Mouse (Mus musculus): ENCODE data around the gene Vps37c. TPM values are rescaled to one million over a fixed set of nuclear protein-coding genes. Genes with fewer than 3 reads are reported as not detected.

The Vps37c gene
- polyA plus RNA-seq, 1 experiment, result 14.8 TPM

DNA sequence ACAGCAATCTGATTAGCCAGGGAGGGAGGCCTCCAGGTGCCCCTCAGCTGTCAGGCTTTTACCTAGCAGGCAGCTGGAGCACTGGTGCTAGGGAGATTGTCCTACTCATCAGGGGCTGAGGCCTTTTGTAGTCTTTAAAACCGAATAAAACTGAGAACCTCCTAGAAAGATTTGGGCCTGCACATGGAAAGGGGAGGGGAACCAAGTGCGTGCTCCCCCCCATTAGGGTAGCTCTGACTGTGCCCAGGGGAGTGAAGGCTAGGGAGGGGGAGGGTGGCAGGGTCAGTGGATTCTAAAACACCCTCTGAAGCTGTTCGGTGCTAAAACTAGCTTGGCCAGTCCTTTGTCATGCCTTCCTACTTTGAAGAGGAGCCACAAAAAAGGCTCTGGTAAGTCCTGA is 32.0 kb downstream of the Vps37c start:
- Histone ChIP-seq H3K4me3 (ENCODE audit: insufficient read depth, low read length) (no peak overlapping the region), H3K27ac (ENCODE audit: insufficient read depth, low read length) (no peak overlapping the region), H3K4me1 (ENCODE audit: control insufficient read depth, insufficient read depth, low read length) (no peaks in the 10 kb centered on the region)
- TF ChIP-seq POLR2A (IDR thresholded peaks at IDR 0.05; ENCODE audit: low read depth, low read length), result no peak
- no peak for TF ChIP-seq CTCF (IDR thresholded peaks at IDR 0.05; ENCODE audit: borderline replicate concordance, insufficient read depth, low read length)

GRCm38 (mm10) chr19:10721064-10721463 is 32.5 kb downstream of the Vps37c start:
- Histone ChIP-seq H3K27ac (ENCODE audit: insufficient read depth, low read length) (no peak overlapping the region), H3K4me1 (ENCODE audit: control insufficient read depth, insufficient read depth, low read length) (no peaks in the 10 kb centered on the region), H3K4me3 (ENCODE audit: insufficient read depth, low read length) (no peak overlapping the region)
- TF ChIP-seq POLR2A (IDR thresholded peaks at IDR 0.05; ENCODE audit: low read depth, low read length), result no peak
- TF ChIP-seq CTCF (IDR thresholded peaks at IDR 0.05; ENCODE audit: borderline replicate concordance, insufficient read depth, low read length), result no peak

DNA sequence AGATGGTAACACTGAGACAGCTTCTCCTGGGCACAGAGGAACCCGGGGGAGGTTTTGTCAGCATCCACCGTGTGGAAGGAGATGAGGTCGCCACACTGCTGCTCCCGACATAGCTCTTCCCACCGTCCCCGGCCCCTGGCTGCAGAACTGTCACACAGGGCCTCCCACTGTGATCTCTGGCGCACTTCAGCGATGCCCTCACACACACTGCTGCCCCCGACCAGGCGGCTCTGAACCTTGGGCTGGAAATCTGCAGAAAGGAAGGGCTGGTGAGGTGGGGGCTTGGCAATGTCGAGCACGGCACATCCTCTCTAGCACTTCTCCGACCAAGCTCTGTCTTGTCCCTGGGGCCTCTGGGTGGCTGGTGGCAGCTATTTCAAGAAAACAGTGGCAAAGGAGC is 34.5 kb downstream of the Vps37c start:
- no peak overlapping the region for H3K4me3 ChIP-seq (ENCODE audit: insufficient read depth, low read length)
- no peaks in the 10 kb centered on the region for H3K4me1 ChIP-seq (ENCODE audit: control insufficient read depth, insufficient read depth, low read length)
- no peak overlapping the region for H3K27ac ChIP-seq (ENCODE audit: insufficient read depth, low read length)
- TF ChIP-seq CTCF (IDR thresholded peaks at IDR 0.05; ENCODE audit: borderline replicate concordance, insufficient read depth, low read length) (no peak), POLR2A (IDR thresholded peaks at IDR 0.05; ENCODE audit: low read depth, low read length) (no peak)

DNA sequence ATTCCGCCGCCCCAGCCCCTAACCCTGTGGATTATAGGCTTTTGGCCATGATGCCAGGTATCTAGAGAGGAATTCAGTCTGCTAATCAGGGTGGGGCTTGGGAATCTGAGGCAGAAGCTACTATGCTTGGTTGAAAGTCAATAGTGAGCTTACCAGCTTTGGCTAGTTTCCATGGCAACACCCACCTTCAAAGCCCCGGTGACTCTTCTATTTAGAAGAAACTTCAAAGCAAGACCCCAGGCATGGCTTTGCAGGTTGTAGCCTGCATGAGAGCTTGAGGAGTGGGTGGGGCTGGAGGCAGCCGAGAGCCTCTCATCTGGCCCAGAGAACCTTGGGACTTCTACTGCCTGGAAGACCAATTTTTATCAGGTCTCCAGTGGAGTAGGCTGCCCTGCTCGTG is 35.1 kb downstream of the Vps37c start:
- H3K27ac ChIP-seq (ENCODE audit: insufficient read depth, low read length), result no peak overlapping the region
- no peaks in the 10 kb centered on the region for H3K4me1 ChIP-seq (ENCODE audit: control insufficient read depth, insufficient read depth, low read length)
- TF ChIP-seq CTCF (IDR thresholded peaks at IDR 0.05; ENCODE audit: borderline replicate concordance, insufficient read depth, low read length) (no peak), POLR2A (IDR thresholded peaks at IDR 0.05; ENCODE audit: low read depth, low read length) (no peak)
- no peak overlapping the region for H3K4me3 ChIP-seq (ENCODE audit: insufficient read depth, low read length)

DNA sequence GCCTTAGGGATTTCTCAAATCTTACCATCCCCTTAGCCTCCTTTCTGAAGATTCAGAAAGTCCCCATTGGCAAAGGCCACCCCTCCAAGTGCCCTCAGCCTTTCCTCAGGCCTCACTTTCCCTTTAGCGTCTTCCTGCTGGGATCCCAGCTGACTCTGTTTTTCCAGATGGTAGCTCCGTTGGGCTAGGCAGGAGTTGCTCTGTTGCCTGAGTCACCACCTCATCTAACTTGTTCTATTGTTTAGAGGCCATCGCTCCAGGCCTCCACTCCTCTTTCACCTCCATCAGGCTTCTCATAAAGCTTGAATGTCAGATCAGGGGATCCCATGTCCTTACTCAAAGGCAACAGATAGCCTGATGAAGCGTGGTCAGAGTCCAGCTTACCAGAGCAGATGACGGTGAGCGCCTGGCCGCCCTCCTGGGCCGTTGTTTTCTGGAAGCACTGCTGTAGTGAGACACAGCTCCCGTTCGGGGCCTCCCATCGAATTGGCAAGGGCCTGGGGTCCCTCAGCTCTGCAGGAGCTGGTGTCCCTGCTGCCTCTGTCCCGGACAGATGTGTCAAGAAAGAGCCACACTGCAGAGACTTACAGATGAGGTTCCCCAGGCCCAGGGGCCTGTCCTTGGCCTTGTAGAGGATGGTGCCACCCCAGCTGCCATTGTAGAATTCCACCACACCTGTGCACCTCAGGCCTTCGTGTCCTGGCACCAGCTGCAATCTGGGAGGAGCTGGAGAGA is 36.3 kb downstream of the Vps37c start:
- no peak overlapping the region for H3K27ac ChIP-seq (ENCODE audit: insufficient read depth, low read length)

GRCm38 (mm10) chr19:10729889-10730288 is 41.4 kb downstream of the Vps37c start:
- no peaks in the 10 kb centered on the region for H3K4me1 ChIP-seq (ENCODE audit: control insufficient read depth, insufficient read depth, low read length)
- TF ChIP-seq POLR2A (IDR thresholded peaks at IDR 0.05; ENCODE audit: low read depth, low read length) (no peak), CTCF (IDR thresholded peaks at IDR 0.05; ENCODE audit: borderline replicate concordance, insufficient read depth, low read length) (no peak)
- no peak overlapping the region for H3K27ac ChIP-seq (ENCODE audit: insufficient read depth, low read length)
- no peak overlapping the region for H3K4me3 ChIP-seq (ENCODE audit: insufficient read depth, low read length)

More for the DNA sequence above, 36.3 kb downstream of the Vps37c start:
- Histone ChIP-seq H3K4me3 (ENCODE audit: insufficient read depth, low read length) (no peak overlapping the region), H3K4me1 (ENCODE audit: control insufficient read depth, insufficient read depth, low read length) (no peaks in the 10 kb centered on the region)
- TF ChIP-seq CTCF (IDR thresholded peaks at IDR 0.05; ENCODE audit: borderline replicate concordance, insufficient read depth, low read length) (no peak), POLR2A (IDR thresholded peaks at IDR 0.05; ENCODE audit: low read depth, low read length) (no peak)

- Histone ChIP-seq H3K4me1 (ENCODE audit: control insufficient read depth, insufficient read depth, low read length) (no peaks in the 10 kb centered on the region), H3K4me3 (ENCODE audit: insufficient read depth, low read length) (no peak overlapping the region), H3K27ac (ENCODE audit: insufficient read depth, low read length) (no peak overlapping the region)
- TF ChIP-seq CTCF (IDR thresholded peaks at IDR 0.05; ENCODE audit: borderline replicate concordance, insufficient read depth, low read length) (no peak), POLR2A (IDR thresholded peaks at IDR 0.05; ENCODE audit: low read depth, low read length) (no peak)
These were observed 41.9 kb downstream of the Vps37c start for GRCm38 (mm10) chr19:10730469-10730868.

DNA sequence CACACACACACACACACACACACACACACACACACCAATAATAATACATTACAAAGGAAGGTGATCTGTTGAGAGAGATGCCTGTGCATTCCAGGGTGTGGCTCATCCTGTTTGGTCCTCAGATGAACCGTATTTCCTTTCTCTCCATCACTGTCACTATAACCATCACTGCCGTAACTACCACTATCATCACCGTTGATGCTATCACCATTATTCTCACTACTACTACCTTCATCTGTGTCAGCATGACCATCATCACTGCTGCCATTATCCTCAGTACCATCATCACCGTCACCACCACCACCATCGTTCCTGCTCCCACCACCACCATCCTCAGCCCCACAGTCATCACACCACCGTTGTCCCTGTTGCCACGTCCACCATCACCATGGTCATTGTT is 43.4 kb downstream of the Vps37c start:
- no peak for TF ChIP-seq POLR2A (IDR thresholded peaks at IDR 0.05; ENCODE audit: low read depth, low read length)
- no peak for TF ChIP-seq CTCF (IDR thresholded peaks at IDR 0.05; ENCODE audit: borderline replicate concordance, insufficient read depth, low read length)
- no peak overlapping the region for H3K27ac ChIP-seq (ENCODE audit: insufficient read depth, low read length)
- no peaks in the 10 kb centered on the region for H3K4me1 ChIP-seq (ENCODE audit: control insufficient read depth, insufficient read depth, low read length)
- H3K4me3 ChIP-seq (ENCODE audit: insufficient read depth, low read length), result no peak overlapping the region

GRCm38 (mm10) chr19:10732741-10733140 is 44.2 kb downstream of the Vps37c start:
- Histone ChIP-seq H3K27ac (ENCODE audit: insufficient read depth, low read length) (no peak overlapping the region), H3K4me3 (ENCODE audit: insufficient read depth, low read length) (no peak overlapping the region), H3K4me1 (ENCODE audit: control insufficient read depth, insufficient read depth, low read length) (no peaks in the 10 kb centered on the region)
- TF ChIP-seq CTCF (IDR thresholded peaks at IDR 0.05; ENCODE audit: borderline replicate concordance, insufficient read depth, low read length) (no peak), POLR2A (IDR thresholded peaks at IDR 0.05; ENCODE audit: low read depth, low read length) (no peak)

GRCm38 (mm10) chr19:10733501-10734127 is 45.1 kb downstream of the Vps37c start:
- Histone ChIP-seq H3K4me3 (ENCODE audit: insufficient read depth, low read length) (no peak overlapping the region), H3K4me1 (ENCODE audit: control insufficient read depth, insufficient read depth, low read length) (no peaks in the 10 kb centered on the region), H3K27ac (ENCODE audit: insufficient read depth, low read length) (no peak overlapping the region)
- TF ChIP-seq POLR2A (IDR thresholded peaks at IDR 0.05; ENCODE audit: low read depth, low read length) (no peak), CTCF (IDR thresholded peaks at IDR 0.05; ENCODE audit: borderline replicate concordance, insufficient read depth, low read length) (no peak)

All from embryonic fibroblast, embryonic 13.5 days (primary cell).